Mouse (Mus musculus) neural tube, embryonic 15.5 days (tissue): ENCODE measurements around the gene Nuf2. TPM values are rescaled to one million over a fixed set of nuclear protein-coding genes. Genes with fewer than 3 reads are reported as not detected.
A peak's percentile ranks its signal among the peaks of the same experiment; 100 is the strongest.
"Not testable (repeated sequence)": the region's sequence is repeated elsewhere in the genome, so short reads cannot be mapped to it uniquely, and the experiment has no call there.

Experiments used
- ATAC-seq: fragments of 200-750 bp; cut with Nextera tagmentation; 2 replicates; pipeline ENCODE4 v1.8.0; 2017; ENCODE audit warnings: mild to moderate bottlenecking, moderate TSS enrichment, moderate library complexity; ENCODE audit not compliant: low FRiP score
- H3K27ac ChIP-seq: fragments of 300-500 bp; sonication (generic); replicated peaks from 2 replicates; pipeline ENCODE4 v1.5.1; 2015; ENCODE audit warnings: mild to moderate bottlenecking, inconsistent platforms
- H3K27me3 ChIP-seq: fragments of 300-500 bp; sonication (generic); replicated peaks from 2 replicates; pipeline ENCODE4 v1.6.1; 2015; ENCODE audit warnings: inconsistent platforms
- H3K36me3 ChIP-seq: fragments of 300-500 bp; sonication (generic); 2 replicates; pipeline ENCODE4 v1.6.1; 2015; ENCODE audit warnings: inconsistent platforms
- H3K4me1 ChIP-seq: fragments of 300-500 bp; sonication (generic); 2 replicates; pipeline ENCODE4 v1.6.1; 2015; ENCODE audit warnings: inconsistent platforms
- H3K4me2 ChIP-seq: fragments of 300-500 bp; sonication (generic); 2 replicates; pipeline ENCODE4 v1.6.1; 2015; ENCODE audit warnings: inconsistent platforms, mild to moderate bottlenecking, moderate library complexity
- H3K4me3 ChIP-seq: fragments of 300-500 bp; sonication (generic); replicated peaks from 2 replicates; pipeline ENCODE4 v1.5.1; 2015; ENCODE audit warnings: mild to moderate bottlenecking, inconsistent platforms
- H3K9ac ChIP-seq: fragments of 300-500 bp; sonication (generic); replicated peaks from 2 replicates; pipeline ENCODE4 v1.6.1; 2015; ENCODE audit warnings: mild to moderate bottlenecking, inconsistent platforms
- H3K9me3 ChIP-seq: fragments of 300-500 bp; sonication (generic); replicated peaks from 2 replicates; pipeline ENCODE4 v1.6.1; 2016; ENCODE audit warnings: inconsistent platforms
- WGBS: fragments of 180-500 bp; shearing (Covaris S2); methylation state at CpG from one replicate; pipeline ENCODE4 v1.1.7; 2015; ENCODE audit warnings: mixed read lengths; 5-methylcytosine and 5-hydroxymethylcytosine counted together
- polyA plus RNA-seq: library from polyadenylated mRNA; unstranded; fragments of >200 nt; fragmentation: Nextera tagmentation; extraction: Ambion mirVana; gene quantifications from 2 replicates; pipeline ENCODE4 v1.2.1, GENCODE M21; 2015

Gene Nuf2
- polyA plus RNA-seq, 1 experiment from 2014 or later, result 9.9 TPM

DNA sequence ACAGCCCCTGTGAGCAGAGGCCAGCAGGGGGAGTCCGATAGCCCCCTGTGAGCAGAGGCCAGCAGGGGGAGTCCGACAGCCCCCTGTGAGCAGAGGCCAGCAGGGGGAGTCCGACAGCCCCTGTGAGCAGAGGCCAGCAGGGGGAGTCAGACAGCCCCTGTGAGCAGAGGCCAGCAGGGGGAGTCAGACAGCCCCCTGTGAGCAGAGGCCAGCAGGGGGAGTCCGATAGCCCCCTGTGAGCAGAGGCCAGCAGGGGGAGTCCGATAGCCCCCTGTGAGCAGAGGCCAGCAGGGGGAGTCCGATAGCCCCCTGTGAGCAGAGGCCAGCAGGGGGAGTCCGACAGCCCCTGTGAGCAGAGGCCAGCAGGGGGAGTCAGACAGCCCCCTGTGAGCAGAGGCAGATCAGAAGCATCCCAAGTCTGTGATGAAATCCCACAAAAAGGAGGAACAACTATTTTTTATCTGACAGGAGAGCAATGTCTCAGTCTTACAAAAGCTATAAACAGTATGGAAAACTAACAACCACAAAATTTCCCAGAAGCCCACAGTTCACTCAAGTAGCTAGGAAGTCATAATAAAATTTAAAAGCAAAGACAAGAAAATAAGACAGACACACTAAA, 13.3 kb downstream of the Nuf2 start:
- not testable (repeated sequence) for H3K36me3 ChIP-seq, H3K9me3 ChIP-seq, H3K9ac ChIP-seq, H3K4me3 ChIP-seq, H3K27ac ChIP-seq, H3K27me3 ChIP-seq, H3K4me1 ChIP-seq, H3K4me2 ChIP-seq, ATAC-seq
- 98% methylated on average over 7 of the region's 7 CpGs for WGBS

DNA sequence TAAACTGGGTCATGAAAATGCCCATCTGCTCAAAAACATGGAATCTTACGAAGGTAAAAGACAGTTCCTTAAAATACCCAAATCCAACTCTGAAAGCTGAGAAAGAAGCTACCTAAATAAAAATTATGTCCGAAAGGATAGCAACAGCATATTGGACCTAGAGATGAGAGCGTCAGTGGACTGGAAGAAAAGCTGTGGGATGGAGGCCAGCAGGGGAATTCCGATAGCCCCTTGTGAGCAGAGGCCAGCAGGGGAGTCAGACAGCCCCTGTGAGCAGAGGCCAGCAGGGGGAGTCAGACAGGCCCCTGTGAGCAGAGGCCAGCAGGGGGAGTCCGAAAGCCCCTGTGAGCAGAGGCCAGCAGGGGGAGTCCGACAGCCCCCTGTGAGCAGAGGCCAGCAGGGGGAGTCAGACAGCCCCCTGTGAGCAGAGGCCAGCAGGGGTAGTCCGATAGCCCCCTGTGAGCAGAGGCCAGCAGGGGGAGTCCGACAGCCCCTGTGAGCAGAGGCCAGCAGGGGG, 13.8 kb downstream of the Nuf2 start:
- Histone ChIP-seq H3K9me3 (no peaks in the 10 kb centered on the region), H3K27me3 (no peaks in the 10 kb centered on the region), H3K4me2 (no peak overlapping the region), H3K36me3 (no peaks in the 10 kb centered on the region), H3K27ac (no peak overlapping the region), H3K4me3 (no peak overlapping the region), H3K9ac (no peak overlapping the region), H3K4me1 (no peaks in the 10 kb centered on the region)
- WGBS, result 95% methylated on average over 8 of the region's 8 CpGs
- no peak for ATAC-seq

DNA sequence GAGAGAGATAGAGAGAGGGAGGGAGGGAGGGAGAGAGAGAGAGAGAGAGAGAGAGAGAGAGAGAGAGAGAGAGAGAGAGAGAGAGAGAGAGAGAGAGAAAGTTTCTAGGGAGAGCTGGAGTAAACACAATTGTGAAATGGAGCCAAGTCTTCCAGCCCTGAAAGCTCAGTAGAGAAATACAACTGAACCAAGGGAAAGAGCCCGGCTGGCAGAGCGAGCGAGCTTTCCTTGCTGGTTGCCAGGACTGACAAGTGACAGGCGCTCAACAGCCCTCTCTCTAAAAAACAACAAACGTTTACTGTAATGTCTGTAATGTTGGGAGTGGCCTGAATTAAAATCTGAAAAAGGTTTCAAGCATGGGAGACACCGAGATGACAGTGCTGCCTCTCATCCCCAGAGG, 24.9 kb downstream of the Nuf2 start:
- WGBS, result 92% methylated on average over 6 of the region's 6 CpGs
- Histone ChIP-seq H3K4me3 (no peak overlapping the region), H3K4me1 (no peaks in the 10 kb centered on the region), H3K4me2 (no peak overlapping the region), H3K36me3 (no peaks in the 10 kb centered on the region), H3K9me3 (no peaks in the 10 kb centered on the region), H3K27me3 (no peaks in the 10 kb centered on the region), H3K27ac (no peak overlapping the region), H3K9ac (no peak overlapping the region)
- ATAC-seq, result no peak

DNA sequence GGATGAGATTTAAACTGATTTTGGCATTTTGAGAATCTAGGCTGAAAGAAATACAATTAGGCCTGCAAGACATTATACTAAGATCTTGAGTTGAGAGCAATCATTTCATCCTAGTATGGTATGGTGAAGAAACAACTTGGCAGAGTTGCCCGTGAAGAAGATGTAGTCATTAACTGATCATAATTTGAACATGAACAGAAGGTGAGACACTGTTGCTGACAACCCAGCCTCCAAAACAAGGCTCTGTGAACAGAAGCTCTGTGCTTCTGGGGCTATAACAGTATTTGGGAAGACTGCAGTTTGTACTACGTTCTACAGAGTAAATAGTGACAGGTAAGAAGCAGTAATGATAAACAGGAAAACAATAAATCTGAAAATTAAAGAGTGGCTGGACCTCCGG, 28.4 kb downstream of the Nuf2 start:
- Histone ChIP-seq H3K27ac (no peak overlapping the region), H3K36me3 (no peaks in the 10 kb centered on the region), H3K4me3 (no peak overlapping the region), H3K27me3 (no peaks in the 10 kb centered on the region), H3K9me3 (no peaks in the 10 kb centered on the region), H3K9ac (no peak overlapping the region), H3K4me2 (no peak overlapping the region), H3K4me1 (no peaks in the 10 kb centered on the region)
- ATAC-seq, result no peak
- 90% methylated on average over 3 of the region's 3 CpGs for WGBS

DNA sequence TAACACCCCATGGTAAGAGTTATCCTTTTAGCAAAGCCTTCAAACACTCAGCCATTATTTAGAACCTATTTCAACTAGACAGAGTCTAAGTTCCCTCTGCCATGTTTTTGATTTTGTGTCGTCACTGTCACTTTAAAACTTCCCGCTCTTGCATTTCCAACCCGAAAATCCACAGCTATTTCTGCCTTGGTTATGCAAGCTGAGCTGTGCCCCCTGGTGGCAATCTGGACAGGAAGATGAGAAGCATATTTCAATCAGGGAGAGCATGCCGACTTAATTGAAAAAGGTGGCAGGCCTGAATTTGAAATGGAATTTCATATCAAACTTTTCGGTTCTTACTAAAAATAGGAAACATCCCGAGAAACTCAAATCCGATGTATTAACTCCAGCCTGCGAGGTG, 35.6 kb downstream of the Nuf2 start:
- no peak overlapping the region for H3K27ac ChIP-seq
- no peaks in the 10 kb centered on the region for H3K27me3 ChIP-seq
- WGBS, result 66% methylated on average over 8 of the region's 8 CpGs
- no peak overlapping the region for H3K4me2 ChIP-seq
- no peaks in the 10 kb centered on the region for H3K4me1 ChIP-seq
- no peaks in the 10 kb centered on the region for H3K9me3 ChIP-seq
- no peak for ATAC-seq
- H3K4me3 ChIP-seq, result no peak overlapping the region
- no peaks in the 10 kb centered on the region for H3K36me3 ChIP-seq
- H3K9ac ChIP-seq, result no peak overlapping the region

DNA sequence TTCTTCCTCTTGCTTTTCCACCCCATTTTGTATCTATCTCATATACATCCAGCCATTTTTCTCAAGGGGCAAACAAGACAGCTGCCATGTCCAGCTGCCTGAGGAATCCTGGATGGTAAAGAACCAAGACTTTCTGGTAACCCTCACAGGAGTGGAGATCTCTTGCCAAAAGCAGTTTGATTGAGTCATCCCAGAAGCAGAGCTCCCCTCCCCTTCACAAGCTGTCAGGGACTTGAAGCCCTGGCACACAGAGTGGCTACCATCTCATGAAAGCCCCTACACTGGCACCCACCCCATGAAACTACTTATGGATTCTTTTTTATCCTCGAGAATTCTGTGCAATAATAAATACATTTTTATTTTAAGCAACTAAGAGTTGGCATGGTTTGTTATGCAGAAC, 39.7 kb downstream of the Nuf2 start:
- Histone ChIP-seq H3K36me3 (no peaks in the 10 kb centered on the region), H3K4me1 (peaks cover 3% of the 10 kb centered on the region; the same call in 1 of the 2 replicates), H3K9me3 (no peaks in the 10 kb centered on the region), H3K27ac (no peak overlapping the region), H3K9ac (no peak overlapping the region), H3K27me3 (no peaks in the 10 kb centered on the region), H3K4me2 (no peak overlapping the region), H3K4me3 (no peak overlapping the region)
- WGBS, result 83% methylated on average over 1 of the region's 1 CpGs
- ATAC-seq, result no peak

DNA sequence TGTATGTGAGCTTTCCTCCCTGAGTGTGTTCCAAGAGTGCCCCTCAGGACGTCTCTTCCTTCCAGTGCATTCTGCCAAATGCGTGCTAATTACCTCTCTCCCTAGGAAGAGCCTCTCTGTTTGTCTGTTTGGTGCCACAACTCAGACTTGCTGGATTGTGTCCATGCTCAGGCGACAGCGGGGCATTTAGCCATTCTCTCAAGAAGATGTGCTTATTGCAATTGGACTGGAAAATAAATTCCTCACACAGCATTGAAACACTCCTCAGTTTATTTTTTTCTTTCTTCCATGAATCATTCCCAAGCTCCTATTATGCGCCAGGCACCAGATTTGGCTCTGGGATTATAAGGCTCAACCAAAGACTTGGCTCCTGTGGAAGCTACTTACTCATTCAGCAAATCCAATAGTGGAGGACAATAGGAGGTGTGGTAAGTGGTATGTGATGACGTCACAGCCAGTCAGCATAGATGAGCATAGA, 45.8 kb downstream of the Nuf2 start:
- H3K4me1 ChIP-seq, result peaks cover 15% of the 10 kb centered on the region; the same call in 1 of the 2 replicates
- H3K27me3 ChIP-seq, result no peaks in the 10 kb centered on the region
- H3K9ac ChIP-seq, result no peak overlapping the region
- peak overlapping the region; percentile 46 for H3K27ac ChIP-seq
- ATAC-seq, result peak; percentile 80
- H3K4me3 ChIP-seq, result no peak overlapping the region
- WGBS, result 39% methylated on average over 6 of the region's 6 CpGs
- no peaks in the 10 kb centered on the region for H3K9me3 ChIP-seq
- 0 out of 2 replicates have a peak overlapping the region, but pooled peaks have one; percentile 15 for H3K4me2 ChIP-seq
- no peaks in the 10 kb centered on the region for H3K36me3 ChIP-seq

DNA sequence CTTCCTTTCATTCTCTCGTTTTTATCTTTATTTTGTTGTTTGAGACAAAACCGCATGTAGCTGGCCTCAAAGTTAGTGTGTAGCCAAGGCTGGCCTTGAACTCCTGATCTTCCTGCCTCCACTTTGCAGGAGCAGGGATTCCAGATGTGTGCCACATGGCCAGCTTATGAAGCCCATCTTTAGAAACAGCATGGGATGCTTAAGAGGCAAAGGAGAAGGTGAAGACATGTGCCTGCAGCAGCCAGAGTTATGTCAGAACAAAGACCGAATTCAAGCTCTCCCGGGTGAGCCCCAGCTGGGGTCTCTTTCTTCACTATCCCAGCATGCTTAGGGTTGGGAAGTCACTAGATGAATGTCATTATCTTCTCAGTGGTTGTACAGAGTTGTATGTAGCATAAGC, 46.7 kb downstream of the Nuf2 start:
- peak overlapping the region; percentile 46 for H3K27ac ChIP-seq
- H3K9me3 ChIP-seq, result no peaks in the 10 kb centered on the region
- H3K4me1 ChIP-seq, result peaks cover 15% of the 10 kb centered on the region; the same call in 1 of the 2 replicates
- ATAC-seq, result peak; percentile 40
- no peak overlapping the region for H3K4me3 ChIP-seq
- 72% methylated on average over 4 of the region's 4 CpGs for WGBS
- no peaks in the 10 kb centered on the region for H3K36me3 ChIP-seq
- no peak overlapping the region for H3K4me2 ChIP-seq
- no peak overlapping the region for H3K9ac ChIP-seq
- H3K27me3 ChIP-seq, result no peaks in the 10 kb centered on the region

DNA sequence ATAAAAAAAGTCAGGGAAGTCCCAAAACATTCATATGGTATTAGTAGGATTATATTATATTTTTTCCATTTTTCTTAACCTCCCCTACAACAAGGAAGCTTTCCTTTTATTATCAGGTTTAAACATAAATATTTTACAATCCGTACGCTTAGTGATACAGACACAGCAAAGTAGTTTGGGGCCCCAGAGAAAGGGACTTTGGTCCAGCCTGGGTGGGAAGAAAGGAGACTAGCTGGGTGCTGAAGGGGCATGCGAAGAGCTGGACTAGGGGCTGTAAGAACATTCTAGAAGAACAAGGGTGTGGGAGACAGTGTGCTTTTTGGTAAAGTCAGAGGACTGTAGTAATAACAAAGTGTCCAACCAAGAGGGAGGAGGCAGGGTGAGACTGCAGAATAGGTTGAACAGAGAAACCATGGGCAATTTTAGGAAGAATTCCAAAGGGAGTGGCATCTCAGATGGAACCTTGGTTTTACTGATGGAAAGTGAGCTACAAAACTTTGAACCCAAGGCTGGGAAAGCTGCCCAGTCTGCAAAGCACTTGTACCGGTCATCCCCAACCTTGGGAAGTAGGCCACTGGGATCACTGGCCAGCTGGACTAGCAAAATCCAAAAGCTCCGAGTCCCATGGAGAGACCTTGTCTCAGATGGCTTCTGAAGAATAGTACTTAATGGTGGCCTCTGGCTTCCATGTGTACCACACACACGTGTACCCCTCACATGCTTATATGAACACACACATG, 48.5 kb downstream of the Nuf2 start:
- no peak overlapping the region for H3K4me2 ChIP-seq
- H3K4me3 ChIP-seq, result no peak overlapping the region
- 94% methylated on average over 6 of the region's 6 CpGs for WGBS
- H3K4me1 ChIP-seq, result peaks cover 15% of the 10 kb centered on the region; the same call in 1 of the 2 replicates
- no peaks in the 10 kb centered on the region for H3K9me3 ChIP-seq
- no peaks in the 10 kb centered on the region for H3K27me3 ChIP-seq
- H3K36me3 ChIP-seq, result no peaks in the 10 kb centered on the region
- no peak overlapping the region for H3K9ac ChIP-seq
- ATAC-seq, result no peak
- H3K27ac ChIP-seq, result no peak overlapping the region

DNA sequence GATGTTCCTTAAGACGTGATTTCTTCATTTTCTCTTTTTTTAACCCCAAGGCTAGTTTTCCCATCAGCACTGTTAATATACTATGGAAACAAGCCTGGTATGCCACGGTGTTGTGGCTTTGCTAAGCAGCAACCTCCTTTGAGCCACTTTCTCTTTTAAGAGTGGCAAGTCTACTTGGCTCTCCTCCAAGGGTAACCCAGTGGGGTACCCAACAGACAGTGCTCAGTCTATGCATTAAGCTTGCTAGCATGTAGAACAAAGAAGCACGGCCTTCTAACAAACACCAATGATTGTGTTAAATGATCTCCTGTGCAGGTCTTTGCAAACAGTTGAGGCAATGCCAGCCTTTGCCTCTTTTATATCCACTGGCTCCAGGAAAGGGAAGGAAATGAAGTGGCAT, 60.1 kb downstream of the Nuf2 start:
- no peak for ATAC-seq
- Histone ChIP-seq H3K4me1 (peaks cover 6% of the 10 kb centered on the region; the same call in 1 of the 2 replicates), H3K27ac (no peak overlapping the region)

DNA sequence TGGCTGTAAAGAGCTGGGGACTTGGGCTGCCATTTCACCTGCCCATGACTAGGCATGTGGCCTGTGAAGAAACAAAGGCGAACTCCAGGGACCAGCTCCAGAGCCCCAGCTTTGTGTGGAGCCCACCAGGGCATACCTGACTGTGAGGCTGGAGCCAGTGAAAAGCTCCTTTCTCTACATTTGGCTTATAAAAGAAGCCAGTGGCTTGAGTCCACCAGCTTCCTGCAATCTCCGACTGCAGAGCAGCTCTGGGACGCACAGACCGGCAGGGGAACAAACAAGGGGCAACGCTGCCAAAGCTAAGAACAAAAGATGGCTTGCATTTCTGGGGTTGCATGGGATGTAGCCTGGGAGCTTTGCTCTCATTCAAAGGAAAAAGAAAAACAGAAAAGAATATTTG, 63.5 kb downstream of the Nuf2 start:
- Histone ChIP-seq H3K9me3 (no peaks in the 10 kb centered on the region), H3K4me2 (no peak overlapping the region), H3K36me3 (no peaks in the 10 kb centered on the region), H3K4me1 (peaks cover 6% of the 10 kb centered on the region; the same call in 1 of the 2 replicates), H3K4me3 (no peak overlapping the region), H3K27ac (peak overlapping the region; percentile 63), H3K27me3 (no peaks in the 10 kb centered on the region), H3K9ac (no peak overlapping the region)
- no peak for ATAC-seq
- 66% methylated on average over 5 of the region's 5 CpGs for WGBS

More for the DNA sequence above, 60.1 kb downstream of the Nuf2 start:
- 52% methylated on average over 3 of the region's 3 CpGs for WGBS
- Histone ChIP-seq H3K4me2 (no peak overlapping the region), H3K27me3 (no peaks in the 10 kb centered on the region), H3K9me3 (no peaks in the 10 kb centered on the region), H3K4me3 (no peak overlapping the region), H3K9ac (no peak overlapping the region), H3K36me3 (no peaks in the 10 kb centered on the region)
